Mouse (Mus musculus): ENCODE data around the gene Lonp1. TPM values are rescaled to one million over a fixed set of nuclear protein-coding genes. Genes with fewer than 3 reads are reported as not detected.

The Lonp1 gene
- total and polyA plus RNA-seq, 2 experiments from 2014 or later: 39.7 to 67.0 TPM

DNA sequence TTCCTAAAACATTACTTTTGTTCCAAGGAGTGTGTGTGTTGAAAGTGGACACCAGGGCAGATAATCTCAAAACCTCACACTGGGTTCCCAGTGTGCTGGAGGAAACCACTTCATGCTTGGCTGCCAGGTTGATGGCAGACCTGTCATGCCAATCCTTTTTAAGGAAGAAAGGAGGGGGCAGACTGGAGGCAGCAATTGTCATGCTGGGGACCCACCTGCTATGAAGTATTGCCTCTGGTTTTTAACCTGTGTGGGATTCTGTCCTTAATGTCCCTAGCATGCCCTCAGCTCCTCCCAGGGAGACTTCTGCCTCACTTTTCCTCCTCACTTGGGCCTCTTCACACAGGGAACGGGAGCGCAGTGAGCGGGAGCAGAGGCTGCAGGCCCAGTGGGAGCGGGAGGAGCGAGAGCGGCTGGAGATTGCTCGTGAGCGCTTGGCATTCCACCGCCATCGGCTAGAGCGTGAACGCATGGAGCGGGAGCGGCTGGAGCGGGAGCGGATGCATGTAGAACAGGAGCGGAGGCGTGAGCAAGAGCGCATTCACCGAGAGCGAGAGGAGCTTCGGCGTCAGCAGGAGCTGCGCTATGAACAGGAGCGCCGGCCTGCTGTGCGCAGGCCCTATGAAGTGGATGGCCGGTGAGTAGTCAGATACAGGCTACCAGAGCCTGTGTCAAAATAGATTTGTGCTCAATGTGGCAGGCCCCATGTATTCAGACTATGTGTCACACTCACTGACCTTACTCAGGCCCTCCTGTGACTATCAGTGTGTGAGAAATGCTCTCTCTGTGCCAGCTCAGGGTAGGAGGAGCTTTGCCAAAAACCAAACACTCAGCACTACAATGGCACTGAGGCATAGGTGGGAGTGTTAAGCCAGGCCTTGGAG, 23.3 kb downstream of the Lonp1 start:
- Histone ChIP-seq H3K9me3 (ENCODE audit: low read length) (no peaks in the 10 kb centered on the region), H3K4me2 (ENCODE audit: low read depth, low read length) (no peak overlapping the region), H3K27me3 (ENCODE audit: insufficient read depth, low read length) (no peaks in the 10 kb centered on the region), H3K4me1 (ENCODE audit: insufficient read depth, low read length) (peaks cover 2% of the 10 kb centered on the region; the same call in 1 of the 2 replicates), H3K36me3 (ENCODE audit: insufficient read depth, low read length) (peaks cover 80% of the 10 kb centered on the region), H3K4me3 (ENCODE audit: low read length) (no peak overlapping the region), H3K9ac (replicated peaks; ENCODE audit: low read length) (no peak overlapping the region), H3K27ac (no peak overlapping the region)
- DNase-seq (ENCODE audit: low spot score): no peak
- TF ChIP-seq CTCF (IDR thresholded peaks at IDR 0.05; ENCODE audit: low read depth): no peak
- ATAC-seq: no peak
- 92% methylated on average over 28 of the region's 28 CpGs for WGBS

DNA sequence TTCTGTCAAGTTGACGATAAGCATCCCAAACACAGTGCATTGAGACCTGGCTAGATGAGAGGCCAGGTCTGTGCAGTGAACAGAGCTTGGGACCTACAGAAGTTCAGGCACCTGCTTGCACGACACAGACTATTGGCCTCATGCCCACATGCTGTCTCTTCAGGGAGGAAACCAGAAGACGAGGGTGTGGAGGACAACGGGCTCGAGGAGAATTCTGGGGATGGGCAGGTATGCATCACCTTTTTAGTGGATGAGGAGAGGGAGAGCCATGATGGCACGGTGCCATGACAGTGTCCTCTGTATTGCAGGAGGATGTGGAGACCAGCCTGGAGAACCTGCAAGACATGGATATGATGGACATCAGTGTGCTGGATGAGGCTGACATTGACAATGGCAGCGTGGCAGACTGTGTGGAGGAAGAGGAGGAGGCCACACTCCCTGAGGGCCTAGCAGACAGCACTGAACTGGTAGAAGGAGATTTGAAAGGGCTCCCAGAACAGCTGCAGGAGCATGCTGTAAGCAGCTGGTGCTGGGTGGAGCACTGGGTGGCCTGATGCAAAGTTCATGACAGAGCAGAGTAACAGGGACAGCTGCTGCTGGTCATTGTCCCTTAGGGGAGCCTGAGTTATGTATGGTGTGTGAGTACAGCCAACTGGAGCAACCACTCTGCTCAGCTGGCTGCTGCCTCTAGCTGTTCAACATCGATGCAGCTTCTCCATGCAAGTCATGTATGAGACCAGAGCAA, 33.0 kb downstream of the Lonp1 start:
- ATAC-seq (peak; percentile 20; the same call in 1 of the 2 replicates), DNase-seq (ENCODE audit: low spot score) (no peak)
- no peak overlapping the region for H3K27ac ChIP-seq
- no peak overlapping the region for H3K4me2 ChIP-seq (ENCODE audit: low read depth, low read length)
- H3K9me3 ChIP-seq (ENCODE audit: low read length): no peaks in the 10 kb centered on the region
- no peak for TF ChIP-seq CTCF (IDR thresholded peaks at IDR 0.05; ENCODE audit: low read depth)
- H3K4me3 ChIP-seq (ENCODE audit: low read length): no peak overlapping the region
- WGBS: 78% methylated on average over 8 of the region's 8 CpGs
- H3K9ac ChIP-seq (replicated peaks; ENCODE audit: low read length): no peak overlapping the region
- H3K36me3 ChIP-seq (ENCODE audit: insufficient read depth, low read length): peaks cover 80% of the 10 kb centered on the region
- H3K4me1 ChIP-seq (ENCODE audit: insufficient read depth, low read length): no peaks in the 10 kb centered on the region
- no peaks in the 10 kb centered on the region for H3K27me3 ChIP-seq (ENCODE audit: insufficient read depth, low read length)

DNA sequence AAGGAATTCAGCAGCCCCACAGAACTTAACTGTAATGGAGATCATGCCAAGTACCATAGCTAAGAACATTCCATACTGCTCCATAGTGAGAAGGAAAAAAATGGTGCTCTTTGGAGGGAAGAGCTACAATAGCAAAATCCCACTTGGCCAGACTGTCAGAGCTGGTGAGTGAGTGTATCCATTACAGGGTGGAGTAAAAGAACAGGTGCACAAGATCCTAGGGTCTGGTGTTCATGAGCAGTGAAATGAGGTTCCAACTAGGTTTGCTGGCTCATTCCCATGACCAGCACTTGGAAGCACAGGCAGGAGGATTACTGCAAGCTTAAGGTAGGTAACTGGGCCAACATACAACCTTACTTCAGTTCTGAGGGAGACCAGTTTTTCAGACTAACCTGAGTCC, 34.1 kb downstream of the Lonp1 start:
- Histone ChIP-seq H3K27ac (no peak overlapping the region), H3K4me1 (ENCODE audit: insufficient read depth, low read length) (no peaks in the 10 kb centered on the region), H3K4me2 (ENCODE audit: low read depth, low read length) (no peak overlapping the region), H3K9me3 (ENCODE audit: low read length) (no peaks in the 10 kb centered on the region), H3K27me3 (ENCODE audit: insufficient read depth, low read length) (no peaks in the 10 kb centered on the region), H3K4me3 (ENCODE audit: low read length) (no peak overlapping the region), H3K36me3 (ENCODE audit: insufficient read depth, low read length) (peaks cover 84% of the 10 kb centered on the region), H3K9ac (replicated peaks; ENCODE audit: low read length) (no peak overlapping the region)
- DNase-seq (ENCODE audit: low spot score) (no peak), ATAC-seq (no peak)
- TF ChIP-seq CTCF (IDR thresholded peaks at IDR 0.05; ENCODE audit: low read depth): no peak

DNA sequence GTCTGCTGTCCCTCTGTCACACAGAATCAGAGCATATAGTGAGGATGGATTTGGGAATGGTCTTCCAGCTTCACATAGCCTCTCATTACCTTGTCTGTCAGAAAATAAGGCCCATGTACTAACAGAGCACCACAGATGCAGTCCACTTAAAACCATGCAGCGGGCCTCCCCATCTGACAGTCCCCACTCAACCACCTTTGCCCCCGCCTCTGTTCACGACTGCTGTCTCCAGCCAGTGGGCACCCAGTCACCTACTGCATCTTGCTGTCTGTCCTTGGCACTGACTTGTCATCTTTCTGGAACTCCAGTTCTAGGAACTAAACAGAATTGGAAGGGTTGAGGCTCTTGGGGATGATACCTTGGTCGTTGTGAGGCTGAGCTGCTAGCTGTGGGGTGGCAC, 37.8 kb downstream of the Lonp1 start:
- H3K36me3 ChIP-seq (ENCODE audit: insufficient read depth, low read length): peaks cover 48% of the 10 kb centered on the region
- WGBS: 96% methylated on average over 4 of the region's 4 CpGs

DNA sequence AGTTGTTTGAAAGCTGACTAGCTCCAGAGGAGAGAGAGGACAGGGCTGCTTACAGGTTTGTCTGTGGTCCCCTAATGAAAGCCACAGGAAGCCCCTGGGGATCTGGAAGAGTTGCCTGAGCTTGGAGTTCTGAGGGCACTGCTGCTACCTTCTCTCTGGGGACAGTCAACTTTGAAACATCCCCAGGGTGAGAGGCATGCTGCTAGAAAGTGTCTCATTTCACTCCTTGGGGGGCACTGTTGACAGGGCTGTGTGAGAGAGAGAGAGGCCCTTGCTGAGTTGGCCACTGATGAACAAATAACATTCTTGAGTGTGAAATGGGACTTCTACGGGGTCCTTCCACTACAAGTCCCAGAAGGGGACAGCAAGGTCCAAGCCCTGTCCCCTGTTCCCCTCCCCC, 38.9 kb downstream of the Lonp1 start:
- WGBS: 42% methylated on average over 1 of the region's 1 CpGs
- no peak for TF ChIP-seq CTCF (IDR thresholded peaks at IDR 0.05; ENCODE audit: low read depth)
- Histone ChIP-seq H3K9me3 (ENCODE audit: low read length) (no peaks in the 10 kb centered on the region), H3K27me3 (ENCODE audit: insufficient read depth, low read length) (no peaks in the 10 kb centered on the region), H3K4me2 (ENCODE audit: low read depth, low read length) (no peak overlapping the region), H3K4me1 (ENCODE audit: insufficient read depth, low read length) (peaks cover 16% of the 10 kb centered on the region), H3K27ac (no peak overlapping the region), H3K9ac (replicated peaks; ENCODE audit: low read length) (no peak overlapping the region), H3K36me3 (ENCODE audit: insufficient read depth, low read length) (peaks cover 42% of the 10 kb centered on the region), H3K4me3 (ENCODE audit: low read length) (no peak overlapping the region)
- ATAC-seq (no peak), DNase-seq (ENCODE audit: low spot score) (no peak)

More for the DNA sequence above, 37.8 kb downstream of the Lonp1 start:
- H3K9me3 ChIP-seq (ENCODE audit: low read length): no peaks in the 10 kb centered on the region
- H3K27me3 ChIP-seq (ENCODE audit: insufficient read depth, low read length): no peaks in the 10 kb centered on the region
- no peak overlapping the region for H3K4me2 ChIP-seq (ENCODE audit: low read depth, low read length)
- no peak overlapping the region for H3K9ac ChIP-seq (replicated peaks; ENCODE audit: low read length)
- H3K27ac ChIP-seq: no peak overlapping the region
- peaks cover 12% of the 10 kb centered on the region for H3K4me1 ChIP-seq (ENCODE audit: insufficient read depth, low read length)
- ATAC-seq (no peak), DNase-seq (ENCODE audit: low spot score) (no peak)
- no peak overlapping the region for H3K4me3 ChIP-seq (ENCODE audit: low read length)
- TF ChIP-seq CTCF (IDR thresholded peaks at IDR 0.05; ENCODE audit: low read depth): no peak

DNA sequence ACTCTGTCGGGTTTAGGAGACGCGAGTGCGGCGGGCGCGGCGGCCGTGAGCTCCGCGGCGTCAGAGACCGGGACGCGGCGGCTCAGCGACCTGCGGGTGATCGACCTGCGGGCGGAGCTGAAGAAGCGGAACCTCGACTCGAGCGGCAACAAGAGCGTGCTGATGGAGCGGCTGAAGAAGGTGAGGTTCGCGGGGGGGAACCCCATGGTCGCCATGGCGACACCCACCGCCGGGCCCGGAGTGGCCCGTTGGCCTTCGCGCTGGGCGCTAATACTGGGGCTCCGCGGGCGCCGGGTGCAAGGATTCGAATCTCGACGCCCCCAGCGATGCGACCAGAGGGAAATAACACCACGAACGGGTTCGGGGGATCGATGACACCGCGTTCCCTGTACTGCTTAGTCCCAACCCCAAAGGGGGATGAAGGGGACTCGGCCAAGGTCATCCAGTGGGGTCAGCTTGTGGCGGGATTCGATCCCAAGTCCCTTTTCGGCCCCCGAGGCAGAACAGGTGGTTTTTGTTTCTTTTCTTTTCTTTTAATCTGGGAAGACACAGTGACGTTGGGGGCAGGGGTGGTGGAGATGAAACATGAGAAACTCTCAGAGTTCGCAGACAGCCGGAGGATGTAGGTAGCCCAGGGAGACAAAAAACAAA, 41.4 kb downstream of the Lonp1 start:
- H3K27ac ChIP-seq: peak overlapping the region; percentile 98
- peak overlapping the region; percentile 93 for H3K9ac ChIP-seq (replicated peaks; ENCODE audit: low read length)
- no peak for TF ChIP-seq CTCF (IDR thresholded peaks at IDR 0.05; ENCODE audit: low read depth)
- under 1% methylated on average over 61 of the region's 61 CpGs for WGBS
- DNase-seq (ENCODE audit: low spot score) (peak; percentile 63), ATAC-seq (peak; percentile 19)
- peaks cover 18% of the 10 kb centered on the region for H3K4me1 ChIP-seq (ENCODE audit: insufficient read depth, low read length)
- no peaks in the 10 kb centered on the region for H3K9me3 ChIP-seq (ENCODE audit: low read length)
- peaks cover 33% of the 10 kb centered on the region for H3K36me3 ChIP-seq (ENCODE audit: insufficient read depth, low read length)
- peak overlapping the region; percentile 77 for H3K4me2 ChIP-seq (ENCODE audit: low read depth, low read length)
- H3K4me3 ChIP-seq (ENCODE audit: low read length): peak overlapping the region; percentile 91
- H3K27me3 ChIP-seq (ENCODE audit: insufficient read depth, low read length): no peaks in the 10 kb centered on the region

All from hindbrain, postnatal 0 days (tissue).